Mouse (Mus musculus): ENCODE measurements around the gene Lamb1. TPM values are rescaled to one million over a fixed set of nuclear protein-coding genes. Genes with fewer than 3 reads are reported as not detected.

Gene Lamb1
- total and polyA plus RNA-seq, 3 experiments, result under 0.01 TPM; not detected in 2

DNA sequence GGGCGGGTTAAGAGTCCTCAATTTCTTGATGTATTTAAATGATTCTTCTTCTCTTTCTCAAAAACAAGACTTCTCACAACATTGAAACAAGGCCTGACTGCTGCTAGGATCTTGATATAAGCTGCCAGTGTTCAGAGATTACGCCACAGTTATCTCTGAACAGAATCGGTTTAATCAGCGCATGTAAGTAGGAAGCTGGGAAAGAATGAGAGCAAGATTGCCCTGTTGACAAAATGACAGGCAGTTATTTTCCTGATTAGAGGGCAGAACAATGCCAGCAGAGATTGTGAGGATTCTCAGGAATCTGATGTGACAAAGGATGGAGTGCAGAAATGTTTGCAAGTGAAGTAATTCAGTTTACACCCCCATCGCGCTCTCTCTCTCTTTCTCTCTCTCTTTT, 43.5 kb upstream of the Lamb1 start:
- dilution Hi-C loops (cut with MboI; ENCODE audit: extremely low pct_ligation_motif_present, extremely low pct_unique_long_range_greater_than_20kb, low sequenced_read_pairs), result no loop called here
- TF ChIP-seq JUN (IDR thresholded peaks at IDR 0.05; ENCODE audit: insufficient read depth, low read depth, low read length), result no peak
- no peak for TF ChIP-seq JUND (conservative IDR thresholded peaks at IDR 0.05; ENCODE audit: low read depth, low read length)
- TF ChIP-seq POLR2AphosphoS2 (IDR thresholded peaks at IDR 0.05; ENCODE audit: low read depth, low read length), result no peak
- TF ChIP-seq RCOR1 (conservative IDR thresholded peaks at IDR 0.05; ENCODE audit: low read depth, low read length), result no peak
- no peak for TF ChIP-seq ZC3H11A (IDR thresholded peaks at IDR 0.05; ENCODE audit: low read depth, low read length)
- no peak for TF ChIP-seq E2F4 (IDR thresholded peaks at IDR 0.05; ENCODE audit: insufficient replicate concordance, low read depth, low read length)
- TF ChIP-seq KAT2A (IDR thresholded peaks at IDR 0.05; ENCODE audit: insufficient replicate concordance, low read length), result no peak
- TF ChIP-seq POLR2A (IDR thresholded peaks at IDR 0.05; ENCODE audit: low read depth, low read length), result no peak
- no peak for TF ChIP-seq SMC3 (IDR thresholded peaks at IDR 0.05; ENCODE audit: low read depth, low read length)
- TF ChIP-seq PAX5 (IDR thresholded peaks at IDR 0.05; ENCODE audit: low read length), result no peak
- TF ChIP-seq MAX (IDR thresholded peaks at IDR 0.05; ENCODE audit: low read length), result no peak
- no peak for TF ChIP-seq RAD21 (IDR thresholded peaks at IDR 0.05; ENCODE audit: low read depth, low read length)

DNA sequence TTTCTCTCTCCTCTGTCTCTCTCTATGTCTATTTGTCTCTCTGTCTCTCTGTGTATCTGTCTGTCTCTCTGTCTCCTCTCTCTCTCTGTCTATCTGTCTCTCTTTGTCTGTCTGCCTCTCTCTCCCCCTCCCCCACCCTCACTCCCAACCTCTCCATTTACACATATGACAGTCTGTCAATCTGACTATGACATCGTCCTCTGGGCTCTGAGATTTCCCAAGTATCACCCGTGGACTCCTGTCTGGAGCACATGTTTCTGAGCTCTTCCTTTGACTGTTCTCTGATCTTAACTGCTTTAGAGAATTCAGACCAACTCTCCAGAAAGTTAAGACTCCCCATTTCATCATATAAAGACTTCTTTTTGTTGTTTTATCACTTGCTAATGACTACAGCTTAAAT, 42.8 kb upstream of the Lamb1 start:
- no peaks in the 10 kb centered on the region for H3K79me2 ChIP-seq (replicated peaks; ENCODE audit: control insufficient read depth, extremely low read depth, insufficient read depth, poor library complexity, severe bottlenecking)
- H3K4me1 ChIP-seq (ENCODE audit: control insufficient read depth in 1 of 2, insufficient read depth in 2 of 2), result 0 out of 4 replicates have a peak, but pooled peaks cover 0 to 3% of the 10 kb centered on the region in 2 experiments
- H3K27ac ChIP-seq (ENCODE audit: insufficient read depth, low read depth), result no peak overlapping the region
- H3K9ac ChIP-seq (ENCODE audit: insufficient read depth, low read depth), result no peak overlapping the region
- dilution Hi-C loops (cut with MboI; ENCODE audit: extremely low pct_ligation_motif_present, extremely low pct_unique_long_range_greater_than_20kb, low sequenced_read_pairs), result no loop called here
- TF ChIP-seq PAX5 (IDR thresholded peaks at IDR 0.05; ENCODE audit: low read length) (no peak), POLR2AphosphoS2 (IDR thresholded peaks at IDR 0.05; ENCODE audit: low read depth, low read length) (no peak), USF2 (conservative IDR thresholded peaks at IDR 0.05; ENCODE audit: low read depth, low read length) (no peak), E2F4 (IDR thresholded peaks at IDR 0.05; ENCODE audit: insufficient replicate concordance, low read depth, low read length) (no peak), CHD2 (IDR thresholded peaks at IDR 0.05; ENCODE audit: low read length) (no peak)
- H3K36me3 ChIP-seq (replicated peaks in 1 of 2; ENCODE audit: control insufficient read depth in 1 of 2, insufficient read depth in 1 of 2, low read length in 1 of 2), result no peaks in the 10 kb centered on the region
- H3K27me3 ChIP-seq (replicated peaks), result no peaks in the 10 kb centered on the region
- no peak for DNase-seq (ENCODE audit: extremely low read depth)
- no peak overlapping the region for H3K4me3 ChIP-seq (replicated peaks in 1 of 3; ENCODE audit: low read depth in 2 of 3, low read length in 2 of 3, poor library complexity in 1 of 3)
- no peaks in the 10 kb centered on the region for H3K9me3 ChIP-seq (replicated peaks; ENCODE audit: low read length)
- no peak overlapping the region for H3K4me2 ChIP-seq (ENCODE audit: insufficient read depth, low read depth, poor library complexity, severe bottlenecking)
- in situ Hi-C loops (cut with MboI; ENCODE audit: low pct_ligation_motif_present, low pct_unique_long_range_greater_than_20kb, low sequenced_read_pairs), result no loop called here

More for the DNA sequence above, 43.5 kb upstream of the Lamb1 start:
- Histone ChIP-seq H3K9ac (ENCODE audit: insufficient read depth, low read depth) (no peak overlapping the region), H3K27ac (ENCODE audit: insufficient read depth, low read depth) (no peak overlapping the region), H3K36me3 (replicated peaks in 1 of 2; ENCODE audit: control insufficient read depth in 1 of 2, insufficient read depth in 1 of 2, low read length in 1 of 2) (no peaks in the 10 kb centered on the region), H3K27me3 (replicated peaks) (no peaks in the 10 kb centered on the region), H3K4me1 (ENCODE audit: control insufficient read depth in 1 of 2, insufficient read depth in 2 of 2) (0 out of 4 replicates have a peak, but pooled peaks cover 0 to 3% of the 10 kb centered on the region in 2 experiments), H3K79me2 (replicated peaks; ENCODE audit: control insufficient read depth, extremely low read depth, insufficient read depth, poor library complexity, severe bottlenecking) (no peaks in the 10 kb centered on the region), H3K9me3 (replicated peaks; ENCODE audit: low read length) (no peaks in the 10 kb centered on the region), H3K4me2 (ENCODE audit: insufficient read depth, low read depth, poor library complexity, severe bottlenecking) (no peak overlapping the region), H3K4me3 (replicated peaks in 1 of 3; ENCODE audit: low read depth in 2 of 3, low read length in 2 of 3, poor library complexity in 1 of 3) (no peak overlapping the region)
- in situ Hi-C loops (cut with MboI; ENCODE audit: low pct_ligation_motif_present, low pct_unique_long_range_greater_than_20kb, low sequenced_read_pairs), result no loop called here
- no peak for DNase-seq (ENCODE audit: extremely low read depth)

DNA sequence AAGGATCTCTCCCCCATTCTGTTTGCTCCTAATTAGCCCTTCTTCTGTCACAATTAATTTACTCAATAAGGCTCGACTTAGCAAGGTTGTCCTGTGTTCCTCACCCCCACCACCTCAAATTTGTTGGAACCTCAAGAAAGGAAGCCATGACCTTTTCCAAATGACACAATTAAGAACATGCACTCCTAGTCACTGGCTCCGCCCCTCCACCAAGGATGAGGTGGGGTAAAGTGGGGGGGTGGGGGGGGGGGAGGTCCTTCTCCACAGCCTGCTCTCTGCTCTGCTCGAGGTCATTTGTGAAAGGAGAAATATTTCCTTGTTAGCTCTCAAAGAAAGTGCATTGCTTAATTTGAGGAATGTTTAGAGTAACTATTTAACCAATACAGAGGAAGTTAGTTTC, 42.3 kb upstream of the Lamb1 start:
- no peaks in the 10 kb centered on the region for H3K79me2 ChIP-seq (replicated peaks; ENCODE audit: control insufficient read depth, extremely low read depth, insufficient read depth, poor library complexity, severe bottlenecking)
- 0 out of 4 replicates have a peak, but pooled peaks cover 0 to 2% of the 10 kb centered on the region in 2 experiments for H3K4me1 ChIP-seq (ENCODE audit: control insufficient read depth in 1 of 2, insufficient read depth in 2 of 2)
- no peak overlapping the region for H3K4me2 ChIP-seq (ENCODE audit: insufficient read depth, low read depth, poor library complexity, severe bottlenecking)
- no peak overlapping the region for H3K9ac ChIP-seq (ENCODE audit: insufficient read depth, low read depth)
- in situ Hi-C loops (cut with MboI; ENCODE audit: low pct_ligation_motif_present, low pct_unique_long_range_greater_than_20kb, low sequenced_read_pairs), result no loop called here
- DNase-seq (ENCODE audit: extremely low read depth), result no peak
- no peaks in the 10 kb centered on the region for H3K9me3 ChIP-seq (replicated peaks; ENCODE audit: low read length)
- H3K4me3 ChIP-seq (replicated peaks in 1 of 3; ENCODE audit: low read depth in 2 of 3, low read length in 2 of 3, poor library complexity in 1 of 3), result no peak overlapping the region
- H3K27ac ChIP-seq (ENCODE audit: insufficient read depth, low read depth), result no peak overlapping the region
- no peaks in the 10 kb centered on the region for H3K36me3 ChIP-seq (replicated peaks in 1 of 2; ENCODE audit: control insufficient read depth in 1 of 2, insufficient read depth in 1 of 2, low read length in 1 of 2)
- no peaks in the 10 kb centered on the region for H3K27me3 ChIP-seq (replicated peaks)
- dilution Hi-C loops (cut with MboI; ENCODE audit: extremely low pct_ligation_motif_present, extremely low pct_unique_long_range_greater_than_20kb, low sequenced_read_pairs), result no loop called here
- no peak for TF ChIP-seq RAD21 (IDR thresholded peaks at IDR 0.05; ENCODE audit: low read depth, low read length)
- no peak for TF ChIP-seq RCOR1 (conservative IDR thresholded peaks at IDR 0.05; ENCODE audit: low read depth, low read length)
- no peak for TF ChIP-seq NELFE (IDR thresholded peaks at IDR 0.05; ENCODE audit: low read depth, low read length)
- no peak for TF ChIP-seq MAFK (IDR thresholded peaks at IDR 0.05; ENCODE audit: insufficient replicate concordance, low read length)
- no peak for TF ChIP-seq BHLHE40 (IDR thresholded peaks at IDR 0.05; ENCODE audit: low read depth, low read length)
- no peak for TF ChIP-seq HCFC1 (IDR thresholded peaks at IDR 0.05; ENCODE audit: low read depth, low read length)
- no peak for TF ChIP-seq ZNF384 (IDR thresholded peaks at IDR 0.05; ENCODE audit: low read depth, low read length)
- no peak for TF ChIP-seq JUN (IDR thresholded peaks at IDR 0.05; ENCODE audit: insufficient read depth, low read depth, low read length)
- no peak for TF ChIP-seq ELF1 (IDR thresholded peaks at IDR 0.05; ENCODE audit: low read depth, low read length)
- no peak for TF ChIP-seq UBTF (IDR thresholded peaks at IDR 0.05; ENCODE audit: low read depth, low read length)
- TF ChIP-seq MEF2A (IDR thresholded peaks at IDR 0.05; ENCODE audit: borderline replicate concordance, low read depth, low read length), result no peak
- no peak for TF ChIP-seq MXI1 (IDR thresholded peaks at IDR 0.05; ENCODE audit: low read depth, low read length)
- no peak for TF ChIP-seq MYC (IDR thresholded peaks at IDR 0.05; ENCODE audit: low read depth, low read length)
- no peak for TF ChIP-seq IRF4 (IDR thresholded peaks at IDR 0.05; ENCODE audit: low read depth, low read length)
- no peak for TF ChIP-seq POLR2AphosphoS2 (IDR thresholded peaks at IDR 0.05; ENCODE audit: low read depth, low read length)
- no peak for TF ChIP-seq ETS1 (conservative IDR thresholded peaks at IDR 0.05; ENCODE audit: low read depth, low read length)
